In the genomic region with DNA sequence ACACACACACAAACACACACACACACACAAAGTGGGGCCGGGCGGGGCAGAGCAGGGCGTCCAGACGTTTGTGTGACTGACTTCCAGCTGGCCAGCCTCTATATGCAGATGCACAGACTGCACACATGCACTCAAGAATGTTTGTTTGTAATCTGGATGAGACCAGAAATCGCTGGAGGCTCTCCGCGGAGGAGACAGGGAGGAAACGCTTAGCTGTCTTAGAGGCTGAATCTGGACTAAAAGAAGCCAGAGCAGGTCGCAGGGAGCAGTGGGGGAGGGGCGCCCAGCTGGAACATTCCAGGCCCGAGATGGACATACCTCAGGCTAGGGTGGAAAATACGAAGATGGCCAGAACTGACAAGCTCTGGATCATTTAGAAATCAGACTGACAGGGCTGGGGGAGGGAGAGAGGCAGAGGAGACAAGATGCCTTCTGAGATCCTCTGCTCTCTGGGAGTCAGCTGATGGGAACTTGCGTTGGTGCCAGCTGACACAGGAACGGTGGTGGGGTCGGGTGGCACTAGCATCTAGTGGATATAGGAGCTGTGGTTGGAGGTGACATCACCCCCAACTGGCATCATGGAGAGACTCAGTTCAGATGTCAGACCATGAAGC, we compare ENCODE assay signal across 9 mouse cellular contexts. TPM values are rescaled to one million over a fixed set of nuclear protein-coding genes. Genes with fewer than 3 reads are reported as not detected.
DNase-seq lines count a peak whose midpoint lies in the region; ATAC-seq and TF ChIP-seq lines count a peak whose summit lies in the region.
"Had no signal": no experiment of that assay in that cellular context is flagged by ENCODE, and none has a peak within 500 bp of the region (broad histone marks: within the 10 kb centered on the region; RNA-seq: fewer than 3 reads in every experiment).

No protein-coding gene starts in this region.

- no peak overlapping the region for H3K4me3 ChIP-seq in neural tube, embryonic 11.5 days (ENCODE audit: low read depth, low read length)
- no peak overlapping the region for H3K4me3 ChIP-seq in neural tube, embryonic 15.5 days (replicated peaks)
- H3K4me3 ChIP-seq in heart, postnatal 0 days (ENCODE audit: low read depth, low read length), result no peak overlapping the region
- H3K4me3 ChIP-seq in lung, postnatal 0 days (ENCODE audit: low read depth, low read length), result no peak overlapping the region
- H3K4me3 ChIP-seq: limb, embryonic 13.5 days had no signal

- no peaks in the 10 kb centered on the region for H3K9me3 ChIP-seq in neural tube, embryonic 11.5 days (ENCODE audit: control insufficient read depth, low read length)
- no peaks in the 10 kb centered on the region for H3K9me3 ChIP-seq in neural tube, embryonic 15.5 days (replicated peaks)
- no peaks in the 10 kb centered on the region for H3K9me3 ChIP-seq in heart, postnatal 0 days (replicated peaks; ENCODE audit: control insufficient read depth, low read length)
- H3K9me3 ChIP-seq in lung, postnatal 0 days (ENCODE audit: low read length), result no peaks in the 10 kb centered on the region
- H3K9me3 ChIP-seq: limb, embryonic 13.5 days had no signal

- ATAC-seq in neural tube, embryonic 11.5 days (ENCODE audit: insufficient read depth, low FRiP score, low TSS enrichment), result no peak
- ATAC-seq in neural tube, embryonic 15.5 days (ENCODE audit: low FRiP score), result no peak
- peak; percentile 62 for ATAC-seq in heart, postnatal 0 days (ENCODE audit: insufficient read depth, low read depth)
- ATAC-seq in lung, postnatal 0 days, result peak; percentile 67
- no peak for ATAC-seq in inflammation-experienced regulatory T-cells, adult 6 months

- TF ChIP-seq EP300 in heart, postnatal 0 days (IDR thresholded peaks at IDR 0.05; ENCODE audit: low read depth), result no peak
- TF ChIP-seq EP300 in lung, postnatal 0 days (IDR thresholded peaks at IDR 0.05), result peak; percentile 53; the same call in 1 of the 2 replicates

- H3K9ac ChIP-seq in neural tube, embryonic 11.5 days (ENCODE audit: low read length), result no peak overlapping the region
- no peak overlapping the region for H3K9ac ChIP-seq in neural tube, embryonic 15.5 days (replicated peaks)
- H3K9ac ChIP-seq in heart, postnatal 0 days (replicated peaks; ENCODE audit: low read depth, low read length), result no peak overlapping the region
- no peak overlapping the region for H3K9ac ChIP-seq in lung, postnatal 0 days (replicated peaks; ENCODE audit: low read depth)
- H3K9ac ChIP-seq: limb, embryonic 13.5 days had no signal

- no peaks in the 10 kb centered on the region for H3K27me3 ChIP-seq in neural tube, embryonic 11.5 days (ENCODE audit: control insufficient read depth, insufficient read depth, low read length)
- H3K27me3 ChIP-seq in neural tube, embryonic 15.5 days (replicated peaks), result no peaks in the 10 kb centered on the region
- H3K27me3 ChIP-seq in heart, postnatal 0 days (ENCODE audit: control insufficient read depth, insufficient read depth, low read length), result no peaks in the 10 kb centered on the region
- no peaks in the 10 kb centered on the region for H3K27me3 ChIP-seq in lung, postnatal 0 days (replicated peaks; ENCODE audit: insufficient read depth, low read length)
- H3K27me3 ChIP-seq: limb, embryonic 13.5 days had no signal

- peak; percentile 42 for DNase-seq in neural tube, embryonic 11.5 days (ENCODE audit: low spot score)
- DNase-seq in cerebellum, postnatal 14 days, result peak; percentile 47 to 72
- DNase-seq in heart, postnatal 0 days (ENCODE audit: low spot score), result peak; percentile 34
- DNase-seq in lung, postnatal 0 days (ENCODE audit: low spot score), result peak; percentile 80
- no peak for DNase-seq in frontal cortex, adult 2 months (ENCODE audit: extremely low spot score in 1 of 2, low spot score in 1 of 2)
- DNase-seq in B cell, adult 2 months, result no peak

- H3K4me2 ChIP-seq in neural tube, embryonic 11.5 days (ENCODE audit: low read depth), result no peak overlapping the region
- no peak overlapping the region for H3K4me2 ChIP-seq in neural tube, embryonic 15.5 days
- no peak overlapping the region for H3K4me2 ChIP-seq in heart, postnatal 0 days (ENCODE audit: low read depth, low read length)
- H3K4me2 ChIP-seq in lung, postnatal 0 days (replicated peaks; ENCODE audit: low read depth, low read length), result peak overlapping the region; percentile 5; the same call in 1 of the 2 replicates
- H3K4me2 ChIP-seq: limb, embryonic 13.5 days had no signal

- TF ChIP-seq CTCF in heart, postnatal 0 days (IDR thresholded peaks at IDR 0.05; ENCODE audit: low read depth), result no peak
- TF ChIP-seq CTCF in lung, postnatal 0 days (IDR thresholded peaks at IDR 0.05), result no peak

- H3K36me3 ChIP-seq in neural tube, embryonic 11.5 days (ENCODE audit: control insufficient read depth, insufficient read depth, low read length), result no peaks in the 10 kb centered on the region; the same call in 1 of the 2 replicates
- no peaks in the 10 kb centered on the region for H3K36me3 ChIP-seq in neural tube, embryonic 15.5 days
- no peaks in the 10 kb centered on the region for H3K36me3 ChIP-seq in heart, postnatal 0 days (replicated peaks; ENCODE audit: control insufficient read depth, insufficient read depth, low read length)
- no peaks in the 10 kb centered on the region for H3K36me3 ChIP-seq in lung, postnatal 0 days (ENCODE audit: insufficient read depth, low read length)
- H3K36me3 ChIP-seq: limb, embryonic 13.5 days had no signal

- WGBS in neural tube, embryonic 11.5 days, result 39% methylated on average over 15 of the region's 15 CpGs
- 37% methylated on average over 15 of the region's 15 CpGs for WGBS in neural tube, embryonic 15.5 days
- WGBS in heart, postnatal 0 days, result 18% methylated on average over 15 of the region's 15 CpGs
- WGBS in lung, postnatal 0 days, result 13% methylated on average over 15 of the region's 15 CpGs

- H3K27ac ChIP-seq in neural tube, embryonic 11.5 days (ENCODE audit: low read depth, low read length), result 0 out of 2 replicates have a peak overlapping the region, but pooled peaks have one; percentile 23
- no peak overlapping the region; the same call in 1 of the 2 replicates for H3K27ac ChIP-seq in neural tube, embryonic 15.5 days (replicated peaks)
- H3K27ac ChIP-seq in heart, postnatal 0 days (ENCODE audit: low read depth), result no peak overlapping the region
- H3K27ac ChIP-seq in lung, postnatal 0 days (ENCODE audit: low read length), result peak overlapping the region; percentile 47; the same call in 1 of the 2 replicates
- H3K27ac ChIP-seq: limb, embryonic 13.5 days had no signal

- peaks cover 5% of the 10 kb centered on the region; the same call in 1 of the 2 replicates for H3K4me1 ChIP-seq in neural tube, embryonic 11.5 days (ENCODE audit: control insufficient read depth, insufficient read depth, low read length)
- peaks cover 8% of the 10 kb centered on the region for H3K4me1 ChIP-seq in neural tube, embryonic 15.5 days
- H3K4me1 ChIP-seq in heart, postnatal 0 days (ENCODE audit: control insufficient read depth, insufficient read depth), result 0 out of 2 replicates have a peak, but pooled peaks cover 4% of the 10 kb centered on the region
- H3K4me1 ChIP-seq in lung, postnatal 0 days (ENCODE audit: insufficient read depth, low read depth, low read length), result peaks cover 6% of the 10 kb centered on the region

RNA-seq across cellular contexts. Expression of gene Zmynd8, which starts 7.6 kb away (rescaled TPM):
- 52.9 and 54.5 TPM in 2 replicates for polyA plus RNA-seq in neural tube, embryonic 11.5 days (2014; fragmentation: Nextera tagmentation; extraction: Ambion mirVana)
- 79.3 and 79.5 TPM in 2 replicates for polyA plus RNA-seq in neural tube, embryonic 15.5 days (2015; fragmentation: Nextera tagmentation; extraction: Ambion mirVana)
- total RNA-seq in heart, postnatal 0 days (2014; rRNA removed; ENCODE audit: low replicate concordance), result 19.2 and 48.1 TPM in 2 replicates
- polyA plus RNA-seq in heart, postnatal 0 days (2015; fragmentation: Nextera tagmentation; extraction: Ambion mirVana), result 35.3 and 35.4 TPM in 2 replicates
- 30.7 and 32.1 TPM in 2 replicates for polyA plus RNA-seq in lung, postnatal 0 days (2015; fragmentation: Nextera tagmentation; extraction: Ambion mirVana)
- 79.7 and 86.6 TPM in 2 replicates for polyA plus RNA-seq in frontal cortex, adult 2 months (2012; rRNA removed)
- 10 to 100 TPM; 43.3 to 65.6 (median 61.9) TPM for polyA plus RNA-seq in inflammation-experienced regulatory T-cells, adult 6 months (2017; shearing (Covaris generic))

Comparison
In these comparisons a context has a peak if more than half of its experiments do, and no peak if none do; other contexts are left out.
1. H3K27ac ChIP-seq: peak in neural tube, embryonic 11.5 days (single experiment) and lung, postnatal 0 days (single experiment); none in neural tube, embryonic 15.5 days (single experiment) and heart, postnatal 0 days (single experiment).
2. ATAC-seq: peak in heart, postnatal 0 days (single experiment) and lung, postnatal 0 days (single experiment); none in neural tube, embryonic 11.5 days (single experiment), neural tube, embryonic 15.5 days (single experiment) and inflammation-experienced regulatory T-cells, adult 6 months (single experiment).
3. DNase-seq: peak in neural tube, embryonic 11.5 days (single experiment), cerebellum, postnatal 14 days (2 of 2), heart, postnatal 0 days (single experiment) and lung, postnatal 0 days (single experiment); none in frontal cortex, adult 2 months (0 of 2) and B cell, adult 2 months (0 of 2).